Mouse (Mus musculus) midbrain, embryonic 10.5 days (tissue): ENCODE measurements around the gene Flt3l. TPM values are rescaled to one million over a fixed set of nuclear protein-coding genes. Genes with fewer than 3 reads are reported as not detected.
A peak's percentile ranks its signal among the peaks of the same experiment; 100 is the strongest.

Experiments
- DNase-seq: peaks from one replicate; pipeline ENCODE4 v3.0.0-alpha.2; 2017; ENCODE audit warnings: low spot score
- H3K27ac ChIP-seq: fragments of 300-500 bp; sonication (generic); replicated peaks from 2 replicates; pipeline ENCODE4 v1.5.1; 2016; ENCODE audit warnings: mild to moderate bottlenecking
- H3K27me3 ChIP-seq: fragments of 300-500 bp; sonication (generic); 2 replicates; pipeline ENCODE4 v1.6.1; 2016; ENCODE audit warnings: low read depth, mild to moderate bottlenecking; ENCODE audit not compliant: poor library complexity, severe bottlenecking
- H3K36me3 ChIP-seq: fragments of 300-500 bp; sonication (generic); 2 replicates; pipeline ENCODE4 v1.6.1; 2016; ENCODE audit warnings: mild to moderate bottlenecking, moderate library complexity
- H3K4me1 ChIP-seq: fragments of 300-500 bp; sonication (generic); 2 replicates; pipeline ENCODE4 v1.6.1; 2016
- H3K4me3 ChIP-seq: fragments of 300-500 bp; sonication (generic); 2 replicates; pipeline ENCODE4 v1.5.1; 2016; ENCODE audit warnings: mild to moderate bottlenecking, moderate library complexity
- H3K9me3 ChIP-seq: fragments of 300-500 bp; sonication (generic); replicated peaks from 2 replicates; pipeline ENCODE4 v1.6.1; 2016; ENCODE audit warnings: mild to moderate bottlenecking
- WGBS: fragments of 180-500 bp; shearing (Covaris S2); methylation state at CpG from one replicate; pipeline ENCODE4 v1.1.7; 2016; 5-methylcytosine and 5-hydroxymethylcytosine counted together
- polyA plus RNA-seq: library from polyadenylated mRNA; unstranded; fragments of >200 nt; fragmentation: Nextera tagmentation; extraction: Ambion mirVana; gene quantifications from 2 replicates; pipeline ENCODE4 v1.2.1, GENCODE M21; 2016

Flt3l gene
- polyA plus RNA-seq, 1 experiment from 2014 or later = 1.1 TPM

GRCm38 (mm10) chr7:45125144-45125600 is 11.1 kb downstream of the Flt3l start:
- peak overlapping the region; percentile 95 for H3K27ac ChIP-seq
- H3K27me3 ChIP-seq = no peaks in the 10 kb centered on the region
- 24% methylated on average over 7 of the region's 7 CpGs for WGBS
- DNase-seq = peak; percentile 54
- peaks cover 69% of the 10 kb centered on the region for H3K36me3 ChIP-seq
- peaks cover 68% of the 10 kb centered on the region for H3K4me1 ChIP-seq
- no peaks in the 10 kb centered on the region for H3K9me3 ChIP-seq
- peak overlapping the region; percentile 95 for H3K4me3 ChIP-seq

- Histone ChIP-seq H3K4me1 (peaks cover 61% of the 10 kb centered on the region), H3K36me3 (peaks cover 75% of the 10 kb centered on the region), H3K9me3 (no peaks in the 10 kb centered on the region), H3K4me3 (peak within 1 kb of the TSS; percentile 95), H3K27ac (peak within 1 kb of the TSS; percentile 95), H3K27me3 (no peaks in the 10 kb centered on the region)
- peak; percentile 100 for DNase-seq
- WGBS = 1% methylated on average over 59 of the region's 59 CpGs
Measured at GRCm38 (mm10) chr7:45124224-45125143, 11.7 kb downstream of the Flt3l start, which contains the start of gene Rps11. Gene Rps11, minus strand, starts transcription at chr7:45124439.

GRCm38 (mm10) chr7:45123186-45123570 is 13.1 kb downstream of the Flt3l start:
- Histone ChIP-seq H3K4me1 (peaks cover 58% of the 10 kb centered on the region), H3K4me3 (peak overlapping the region; percentile 95), H3K27ac (peak overlapping the region; percentile 95), H3K27me3 (no peaks in the 10 kb centered on the region), H3K9me3 (no peaks in the 10 kb centered on the region), H3K36me3 (peaks cover 89% of the 10 kb centered on the region)
- no peak for DNase-seq
- 30% methylated on average over 12 of the region's 12 CpGs for WGBS

GRCm38 (mm10) chr7:45122561-45123185 is 13.6 kb downstream of the Flt3l start:
- DNase-seq = no peak
- Histone ChIP-seq H3K27me3 (no peaks in the 10 kb centered on the region), H3K4me1 (peaks cover 62% of the 10 kb centered on the region), H3K9me3 (no peaks in the 10 kb centered on the region), H3K27ac (peak overlapping the region; percentile 95), H3K36me3 (peaks cover 91% of the 10 kb centered on the region), H3K4me3 (peak overlapping the region; percentile 95)
- 86% methylated on average over 15 of the region's 15 CpGs for WGBS

- H3K4me3 ChIP-seq = peak overlapping the region; percentile 95; the same call in 1 of the 2 replicates
- no peaks in the 10 kb centered on the region for H3K9me3 ChIP-seq
- H3K27me3 ChIP-seq = no peaks in the 10 kb centered on the region
- peaks cover 87% of the 10 kb centered on the region for H3K36me3 ChIP-seq
- 0 out of 2 replicates have a peak overlapping the region, but pooled peaks have one; percentile 19 for H3K27ac ChIP-seq
- DNase-seq = no peak
- peaks cover 57% of the 10 kb centered on the region for H3K4me1 ChIP-seq
Measured at GRCm38 (mm10) chr7:45121966-45122365, 14.3 kb downstream of the Flt3l start.

GRCm38 (mm10) chr7:45121404-45121803 is 14.8 kb downstream of the Flt3l start:
- H3K36me3 ChIP-seq = peaks cover 82% of the 10 kb centered on the region

GRCm38 (mm10) chr7:45119780-45120709 is 16.2 kb downstream of the Flt3l start:
- 86% methylated on average over 5 of the region's 5 CpGs for WGBS

More at GRCm38 (mm10) chr7:45121404-45121803, 14.8 kb downstream of the Flt3l start:
- 0 out of 2 replicates have a peak overlapping the region, but pooled peaks have one; percentile 19 for H3K27ac ChIP-seq
- H3K27me3 ChIP-seq = no peaks in the 10 kb centered on the region
- peaks cover 52% of the 10 kb centered on the region for H3K4me1 ChIP-seq
- H3K4me3 ChIP-seq = peak overlapping the region; percentile 95
- 80% methylated on average over 8 of the region's 8 CpGs for WGBS
- H3K9me3 ChIP-seq = no peaks in the 10 kb centered on the region
- no peak for DNase-seq

GRCm38 (mm10) chr7:45118336-45118735 is 17.9 kb downstream of the Flt3l start:
- Histone ChIP-seq H3K36me3 (peaks cover 60% of the 10 kb centered on the region), H3K4me1 (peaks cover 28% of the 10 kb centered on the region), H3K27ac (no peak overlapping the region), H3K4me3 (no peak overlapping the region), H3K9me3 (no peaks in the 10 kb centered on the region), H3K27me3 (no peaks in the 10 kb centered on the region)
- DNase-seq = no peak
- WGBS = 86% methylated on average over 6 of the region's 6 CpGs

More at GRCm38 (mm10) chr7:45119780-45120709, 16.2 kb downstream of the Flt3l start:
- Histone ChIP-seq H3K4me3 (peak overlapping the region; percentile 1; the same call in 1 of the 2 replicates), H3K4me1 (peaks cover 38% of the 10 kb centered on the region), H3K27me3 (no peaks in the 10 kb centered on the region), H3K9me3 (no peaks in the 10 kb centered on the region), H3K36me3 (peaks cover 68% of the 10 kb centered on the region), H3K27ac (no peak overlapping the region; the same call in 1 of the 2 replicates)
- DNase-seq = no peak

GRCm38 (mm10) chr7:45117566-45117965 is 18.7 kb downstream of the Flt3l start:
- no peak for DNase-seq
- Histone ChIP-seq H3K4me1 (peaks cover 21% of the 10 kb centered on the region), H3K27me3 (no peaks in the 10 kb centered on the region), H3K4me3 (no peak overlapping the region), H3K36me3 (peaks cover 52% of the 10 kb centered on the region), H3K27ac (0 out of 2 replicates have a peak overlapping the region, but pooled peaks have one; percentile 23), H3K9me3 (no peaks in the 10 kb centered on the region)
- WGBS = 81% methylated on average over 8 of the region's 8 CpGs

- Histone ChIP-seq H3K27me3 (no peaks in the 10 kb centered on the region), H3K9me3 (no peaks in the 10 kb centered on the region), H3K27ac (no peak overlapping the region), H3K4me3 (no peak overlapping the region), H3K4me1 (peaks cover 7% of the 10 kb centered on the region; the same call in 1 of the 2 replicates), H3K36me3 (peaks cover 12% of the 10 kb centered on the region)
- DNase-seq = no peak
- WGBS = 88% methylated on average over 2 of the region's 2 CpGs
Measured at GRCm38 (mm10) chr7:45113476-45113875, 22.8 kb downstream of the Flt3l start.

- H3K4me3 ChIP-seq = no peak overlapping the region
- DNase-seq = no peak
- H3K36me3 ChIP-seq = peaks cover 2% of the 10 kb centered on the region; the same call in 1 of the 2 replicates
- H3K9me3 ChIP-seq = no peaks in the 10 kb centered on the region
- H3K4me1 ChIP-seq = peaks cover under 1% of the 10 kb centered on the region; the same call in 1 of the 2 replicates
- H3K27ac ChIP-seq = no peak overlapping the region
- no peaks in the 10 kb centered on the region for H3K27me3 ChIP-seq
- 79% methylated on average over 3 of the region's 3 CpGs for WGBS
Measured at GRCm38 (mm10) chr7:45112529-45112928, 23.7 kb downstream of the Flt3l start.

GRCm38 (mm10) chr7:45111940-45112339 is 24.3 kb downstream of the Flt3l start:
- 67% methylated on average over 2 of the region's 2 CpGs for WGBS
- no peak overlapping the region for H3K4me3 ChIP-seq

More at GRCm38 (mm10) chr7:45111940-45112339, 24.3 kb downstream of the Flt3l start:
- Histone ChIP-seq H3K4me1 (peaks cover 6% of the 10 kb centered on the region), H3K36me3 (no peaks in the 10 kb centered on the region), H3K27ac (no peak overlapping the region), H3K9me3 (no peaks in the 10 kb centered on the region), H3K27me3 (no peaks in the 10 kb centered on the region)
- no peak for DNase-seq
